Mouse (Mus musculus) heart, postnatal 0 days (tissue): ENCODE measurements around the gene Slc25a21. TPM values are rescaled to one million over a fixed set of nuclear protein-coding genes. Genes with fewer than 3 reads are reported as not detected.

Source experiments
- ATAC-seq: fragments of 200-750 bp; cut with Nextera tagmentation; 2 replicates; pipeline ENCODE4 v1.8.0; 2017; ENCODE audit warnings: low read depth, moderate number of reproducible peaks, moderate library complexity; ENCODE audit not compliant: insufficient read depth
- DNase-seq: peaks from one replicate; pipeline ENCODE4 v3.0.0-alpha.2; 2016; ENCODE audit warnings: low spot score
- H3K27ac ChIP-seq: fragments of 300-500 bp; sonication (generic); 2 replicates; pipeline ENCODE4 v1.5.1; 2014; ENCODE audit warnings: low read depth, mild to moderate bottlenecking
- H3K27me3 ChIP-seq: fragments of 300-500 bp; sonication (generic); 2 replicates; pipeline ENCODE4 v1.6.1; 2014; ENCODE audit warnings: low read length, mixed read lengths; ENCODE audit not compliant: control insufficient read depth, insufficient read depth
- H3K36me3 ChIP-seq: fragments of 300-500 bp; sonication (generic); replicated peaks from 2 replicates; pipeline ENCODE4 v1.6.1; 2014; ENCODE audit warnings: low read length, mixed read lengths; ENCODE audit not compliant: control insufficient read depth, insufficient read depth
- H3K4me1 ChIP-seq: fragments of 300-500 bp; sonication (generic); 2 replicates; pipeline ENCODE4 v1.6.1; 2014; ENCODE audit warnings: antibody characterized with exemption; ENCODE audit not compliant: control insufficient read depth, insufficient read depth
- H3K4me2 ChIP-seq: fragments of 300-500 bp; sonication (generic); 2 replicates; pipeline ENCODE4 v1.6.1; 2014; ENCODE audit warnings: low read depth, mild to moderate bottlenecking, low read length, moderate library complexity
- H3K4me3 ChIP-seq: fragments of 300-500 bp; sonication (generic); 2 replicates; pipeline ENCODE4 v1.5.1; 2014; ENCODE audit warnings: low read depth, low read length
- H3K9ac ChIP-seq: fragments of 300-500 bp; sonication (generic); replicated peaks from 2 replicates; pipeline ENCODE4 v1.6.1; 2014; ENCODE audit warnings: low read depth, low read length, mixed read lengths
- H3K9me3 ChIP-seq: fragments of 300-500 bp; sonication (generic); replicated peaks from 2 replicates; pipeline ENCODE4 v1.6.1; 2016; ENCODE audit warnings: low read length; ENCODE audit not compliant: control insufficient read depth
- CTCF ChIP-seq: IDR thresholded peaks from 2 replicates; pipeline ENCODE4 v1.5.1; 2016; ENCODE audit warnings: antibody characterized with exemption, control low read depth, low read depth
- EP300 ChIP-seq: IDR thresholded peaks from 2 replicates; pipeline ENCODE4 v1.6.1; 2016; ENCODE audit warnings: antibody characterized with exemption, low read depth
- WGBS: fragments of 180-500 bp; shearing (Covaris S2); extraction: QIAGEN DNeasy Blood & Tissue Kit; methylation state at CpG from one replicate; pipeline ENCODE4 v1.1.7; 2014; 5-methylcytosine and 5-hydroxymethylcytosine counted together
- polyA plus RNA-seq: library from polyadenylated mRNA; unstranded; fragments of >200 nt; fragmentation: Nextera tagmentation; extraction: Ambion mirVana; gene quantifications from 2 replicates; pipeline ENCODE4 v1.2.1, GENCODE M21; 2015
- total RNA-seq: library from RNA; depleted of rRNA; stranded (reverse); fragments of >200 nt; gene quantifications from 2 replicates; pipeline ENCODE4 v1.2.3, GENCODE M21; 2014; ENCODE audit warnings: low replicate concordance

Gene Slc25a21
- total and polyA plus RNA-seq, 2 experiments from 2014 or later: 0.31 TPM; not detected in 1

DNA sequence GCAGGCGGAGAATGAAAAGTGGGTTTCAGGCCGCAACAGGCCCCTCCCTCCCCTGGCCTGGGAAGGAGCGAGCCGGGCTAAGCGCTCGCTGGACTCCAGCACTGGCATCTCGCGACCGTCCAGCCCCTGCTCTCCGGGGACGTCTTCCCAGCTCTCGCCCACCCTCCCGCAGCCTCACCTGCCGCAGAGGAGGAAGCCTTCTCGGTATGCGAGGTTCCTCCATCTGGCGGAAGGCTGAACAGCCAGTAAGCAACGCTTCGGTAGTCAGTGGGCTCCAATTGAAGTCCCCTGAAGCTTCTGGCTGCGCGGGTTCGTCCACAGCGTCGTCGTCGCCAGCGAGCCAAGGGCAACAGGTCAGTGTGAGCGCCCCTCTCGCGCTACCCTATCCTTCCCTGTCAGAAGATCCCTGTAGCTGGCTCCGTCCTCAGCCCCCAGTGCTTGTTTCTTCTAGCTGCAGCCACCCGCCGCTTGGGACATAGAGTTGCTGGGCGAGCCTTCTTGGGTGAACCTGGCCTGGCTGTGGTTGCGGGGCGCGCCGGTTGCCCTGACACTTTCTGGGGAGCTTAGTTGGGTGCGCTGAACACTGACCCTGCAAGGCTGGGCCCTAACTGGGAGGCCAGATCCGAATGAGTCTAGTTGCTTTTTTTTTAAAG is 505.7 kb downstream of the Slc25a21 start, which contains the start of gene Pax9:
TSS of gene Pax9 (plus strand) at position 341 of the 653 bp plus-strand sequence.
- WGBS: 1% methylated on average over 40 of the region's 40 CpGs
- Histone ChIP-seq H3K4me3 (peak within 1 kb of the TSS; percentile 25), H3K9ac (no peak within 1 kb of the TSS), H3K36me3 (no peaks in the 10 kb centered on the region), H3K4me2 (peak within 1 kb of the TSS; percentile 31; the same call in 1 of the 2 replicates), H3K9me3 (peaks cover 5% of the 10 kb centered on the region; the same call in 1 of the 2 replicates), H3K4me1 (peaks cover 3% of the 10 kb centered on the region; the same call in 1 of the 2 replicates), H3K27me3 (peaks cover 99% of the 10 kb centered on the region), H3K27ac (no peak within 1 kb of the TSS)
- no peak for DNase-seq
- no peak for TF ChIP-seq CTCF
- TF ChIP-seq EP300: no peak
- ATAC-seq: no peak

DNA sequence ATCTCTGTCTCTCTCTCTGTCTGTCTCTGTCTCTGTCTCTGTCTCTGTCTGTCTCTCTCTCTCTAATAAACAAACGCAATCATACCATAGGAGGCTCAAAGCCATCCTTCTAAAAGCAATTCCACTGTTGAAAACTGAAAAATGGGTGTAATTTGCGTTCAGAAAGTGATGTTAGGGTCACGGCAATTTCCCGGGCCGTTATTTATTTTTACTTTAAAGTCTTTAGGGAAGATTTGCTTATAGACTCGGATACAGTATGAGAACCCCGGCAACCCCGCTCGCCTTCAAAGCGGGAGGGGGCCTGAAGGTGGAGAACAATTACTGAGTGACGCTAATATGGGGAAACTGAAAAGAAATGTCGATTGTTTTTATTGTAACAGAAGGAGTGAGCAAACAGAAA is 506.3 kb downstream of the Slc25a21 start:
- Histone ChIP-seq H3K9ac (no peak overlapping the region), H3K27ac (no peak overlapping the region), H3K9me3 (peaks cover 5% of the 10 kb centered on the region; the same call in 1 of the 2 replicates), H3K4me1 (0 out of 2 replicates have a peak, but pooled peaks cover 3% of the 10 kb centered on the region), H3K4me2 (peak overlapping the region; percentile 31; the same call in 1 of the 2 replicates), H3K4me3 (peak overlapping the region; percentile 25), H3K27me3 (peaks cover 99% of the 10 kb centered on the region), H3K36me3 (no peaks in the 10 kb centered on the region)
- TF ChIP-seq EP300: no peak
- ATAC-seq (no peak), DNase-seq (no peak)
- 6% methylated on average over 12 of the region's 12 CpGs for WGBS

DNA sequence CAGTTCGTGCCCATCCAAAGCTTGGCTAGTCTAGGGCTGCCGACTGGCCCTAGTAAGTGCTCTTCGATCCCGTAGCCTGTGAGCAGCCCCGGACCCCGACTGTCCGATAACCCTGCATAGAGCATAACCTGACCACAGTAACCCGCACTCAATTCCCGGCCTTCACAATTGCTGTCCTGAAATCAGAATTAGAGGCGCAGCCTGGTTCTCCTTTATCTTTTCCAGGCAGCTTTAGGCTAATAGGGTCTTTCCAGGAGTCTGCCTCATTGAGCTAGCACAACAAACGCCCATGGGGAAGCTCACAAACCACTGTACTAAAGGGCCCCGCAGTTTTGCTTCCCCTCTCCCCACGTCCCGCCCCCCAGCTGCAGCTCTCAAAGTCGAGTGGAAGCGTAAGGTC is 506.9 kb downstream of the Slc25a21 start:
- TF ChIP-seq EP300: no peak
- TF ChIP-seq CTCF: no peak
- Histone ChIP-seq H3K4me1 (no peaks in the 10 kb centered on the region), H3K27me3 (peaks cover 99% of the 10 kb centered on the region), H3K4me2 (no peak overlapping the region), H3K36me3 (no peaks in the 10 kb centered on the region), H3K4me3 (peak overlapping the region; percentile 2), H3K9me3 (peaks cover 5% of the 10 kb centered on the region; the same call in 1 of the 2 replicates), H3K27ac (no peak overlapping the region), H3K9ac (no peak overlapping the region)
- WGBS: 3% methylated on average over 16 of the region's 16 CpGs
- ATAC-seq (no peak), DNase-seq (no peak)

DNA sequence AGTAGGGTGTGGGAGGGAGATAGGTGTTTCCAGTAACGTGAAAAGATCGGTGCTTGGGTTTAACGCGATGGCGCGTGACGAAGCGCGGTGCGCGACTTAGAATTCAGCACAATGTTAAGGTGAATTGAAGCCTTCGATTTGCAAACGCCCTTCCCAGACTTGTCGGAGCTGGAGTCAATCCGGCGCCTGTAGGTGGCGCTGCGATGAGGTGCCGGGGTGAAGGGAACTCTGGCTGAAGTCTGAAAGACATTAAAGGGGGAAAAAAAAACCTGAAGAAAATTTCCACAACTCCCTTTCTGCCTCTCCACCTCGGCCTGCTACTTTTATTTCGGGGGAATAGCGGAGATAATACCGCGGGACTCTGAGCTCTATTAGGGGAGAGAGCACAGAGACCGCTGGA is 507.5 kb downstream of the Slc25a21 start:
- DNase-seq (no peak), ATAC-seq (no peak)
- Histone ChIP-seq H3K4me1 (no peaks in the 10 kb centered on the region), H3K27me3 (peaks cover 99% of the 10 kb centered on the region), H3K9me3 (peaks cover 5% of the 10 kb centered on the region; the same call in 1 of the 2 replicates), H3K4me2 (no peak overlapping the region), H3K36me3 (no peaks in the 10 kb centered on the region), H3K9ac (no peak overlapping the region), H3K27ac (no peak overlapping the region), H3K4me3 (peak overlapping the region; percentile 2)
- TF ChIP-seq EP300: no peak
- TF ChIP-seq CTCF: peak; percentile 33
- 1% methylated on average over 25 of the region's 25 CpGs for WGBS

DNA sequence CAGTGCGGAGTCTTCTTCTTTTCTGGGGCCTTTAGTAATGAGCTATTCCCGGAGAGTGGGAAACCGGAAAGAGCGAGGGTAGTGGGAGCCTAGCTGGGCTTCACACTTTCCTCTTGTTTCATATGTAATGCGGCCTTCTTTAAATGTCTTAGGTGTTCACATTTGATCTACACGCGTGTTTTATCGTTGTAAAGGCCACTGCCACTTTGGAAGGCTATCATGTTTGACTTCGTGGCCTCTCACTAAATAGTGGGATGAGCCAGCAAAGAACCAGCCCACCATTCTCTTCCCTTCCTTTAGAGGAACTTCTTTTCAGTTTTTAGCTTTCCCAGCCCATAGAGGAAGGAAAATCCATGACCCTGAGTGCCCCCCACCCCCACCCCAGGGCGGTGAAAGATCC is 507.9 kb downstream of the Slc25a21 start:
- WGBS: 4% methylated on average over 10 of the region's 10 CpGs
- H3K4me1 ChIP-seq: no peaks in the 10 kb centered on the region
- ATAC-seq (no peak), DNase-seq (no peak)
- H3K27me3 ChIP-seq: peaks cover 99% of the 10 kb centered on the region
- no peaks in the 10 kb centered on the region for H3K36me3 ChIP-seq
- no peak overlapping the region for H3K9ac ChIP-seq
- peaks cover 5% of the 10 kb centered on the region; the same call in 1 of the 2 replicates for H3K9me3 ChIP-seq
- H3K4me2 ChIP-seq: no peak overlapping the region
- no peak for TF ChIP-seq EP300
- no peak overlapping the region for H3K27ac ChIP-seq
- peak overlapping the region; percentile 2 for H3K4me3 ChIP-seq

DNA sequence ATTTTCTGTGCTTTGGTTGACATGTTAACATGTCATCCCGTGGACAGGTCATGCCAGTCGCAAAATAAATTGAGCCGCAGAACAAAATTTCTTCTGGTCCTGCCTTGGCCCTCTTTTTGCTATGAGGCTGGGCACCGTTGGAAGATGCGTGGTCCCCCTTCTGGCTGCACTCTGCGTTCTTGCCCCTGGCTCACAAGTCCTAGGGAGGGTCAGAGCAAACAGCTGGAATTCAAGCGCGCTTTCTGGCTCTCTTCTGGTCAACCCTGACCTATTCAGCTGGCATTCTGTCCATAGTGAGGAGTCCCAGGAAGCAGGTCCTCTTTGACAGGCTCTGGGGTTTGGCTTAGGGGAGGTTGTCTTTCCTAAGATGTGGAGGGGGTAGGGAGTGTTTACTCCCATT is 508.4 kb downstream of the Slc25a21 start:
- Histone ChIP-seq H3K4me2 (no peak overlapping the region), H3K36me3 (no peaks in the 10 kb centered on the region), H3K4me1 (no peaks in the 10 kb centered on the region), H3K27me3 (peaks cover 99% of the 10 kb centered on the region), H3K9me3 (peaks cover 5% of the 10 kb centered on the region; the same call in 1 of the 2 replicates), H3K9ac (no peak overlapping the region), H3K27ac (no peak overlapping the region), H3K4me3 (no peak overlapping the region)
- no peak for ATAC-seq
- DNase-seq: no peak
- TF ChIP-seq EP300 (no peak), CTCF (no peak)
- 8% methylated on average over 8 of the region's 8 CpGs for WGBS
